Mouse (Mus musculus) neural tube, embryonic 13.5 days (tissue): ENCODE measurements around the gene Birc6. TPM values are rescaled to one million over a fixed set of nuclear protein-coding genes. Genes with fewer than 3 reads are reported as not detected.

Experiments
- ATAC-seq: fragments of 200-750 bp; cut with Nextera tagmentation; 2 replicates; pipeline ENCODE4 v1.8.0; 2017; ENCODE audit warnings: low read depth, mild to moderate bottlenecking, moderate TSS enrichment, moderate library complexity
- H3K27ac ChIP-seq: fragments of 300-500 bp; sonication (generic); replicated peaks from 2 replicates; pipeline ENCODE4 v1.5.1; 2015; ENCODE audit warnings: moderate library complexity, mild to moderate bottlenecking, inconsistent platforms
- H3K27me3 ChIP-seq: fragments of 300-500 bp; sonication (generic); 2 replicates; pipeline ENCODE4 v1.6.1; 2015; ENCODE audit warnings: mild to moderate bottlenecking, inconsistent platforms
- H3K36me3 ChIP-seq: fragments of 300-500 bp; sonication (generic); 2 replicates; pipeline ENCODE4 v1.6.1; 2015; ENCODE audit warnings: mild to moderate bottlenecking, inconsistent platforms
- H3K4me1 ChIP-seq: fragments of 300-500 bp; sonication (generic); replicated peaks from 2 replicates; pipeline ENCODE4 v1.6.1; 2015; ENCODE audit warnings: inconsistent platforms
- H3K4me2 ChIP-seq: fragments of 300-500 bp; sonication (generic); 2 replicates; pipeline ENCODE4 v1.6.1; 2015; ENCODE audit warnings: inconsistent platforms, mild to moderate bottlenecking, moderate library complexity
- H3K4me3 ChIP-seq: fragments of 300-500 bp; sonication (generic); 2 replicates; pipeline ENCODE4 v1.5.1; 2015; ENCODE audit warnings: mild to moderate bottlenecking, inconsistent platforms
- H3K9ac ChIP-seq: fragments of 300-500 bp; sonication (generic); 2 replicates; pipeline ENCODE4 v1.6.1; 2015; ENCODE audit warnings: moderate library complexity, mild to moderate bottlenecking, inconsistent platforms
- H3K9me3 ChIP-seq: fragments of 300-500 bp; sonication (generic); 2 replicates; pipeline ENCODE4 v1.6.1; 2016; ENCODE audit warnings: inconsistent platforms
- WGBS: fragments of 180-500 bp; shearing (Covaris S2); methylation state at CpG from one replicate; pipeline ENCODE4 v1.1.7; 2015; 5-methylcytosine and 5-hydroxymethylcytosine counted together
- polyA plus RNA-seq: library from polyadenylated mRNA; unstranded; fragments of >200 nt; fragmentation: Nextera tagmentation; extraction: Ambion mirVana; gene quantifications from 2 replicates; pipeline ENCODE4 v1.2.1, GENCODE M21; 2015

Gene Birc6
- polyA plus RNA-seq, 1 experiment from 2014 or later, result 99.1 TPM

GRCm38 (mm10) chr17:74577173-74577572, 49.1 kb downstream of the Birc6 start:
- peaks cover 22% of the 10 kb centered on the region for H3K36me3 ChIP-seq
- H3K27me3 ChIP-seq, result no peaks in the 10 kb centered on the region
- 83% methylated on average over 5 of the region's 5 CpGs for WGBS
- H3K4me2 ChIP-seq, result no peak overlapping the region
- no peak for ATAC-seq
- no peak overlapping the region for H3K4me3 ChIP-seq
- H3K9ac ChIP-seq, result no peak overlapping the region
- H3K9me3 ChIP-seq, result no peaks in the 10 kb centered on the region
- no peak overlapping the region for H3K27ac ChIP-seq
- no peaks in the 10 kb centered on the region for H3K4me1 ChIP-seq

- Histone ChIP-seq H3K27me3 (no peaks in the 10 kb centered on the region), H3K27ac (no peak overlapping the region), H3K36me3 (peaks cover 25% of the 10 kb centered on the region), H3K4me3 (no peak overlapping the region), H3K4me1 (no peaks in the 10 kb centered on the region), H3K9ac (no peak overlapping the region), H3K9me3 (no peaks in the 10 kb centered on the region), H3K4me2 (no peak overlapping the region)
- ATAC-seq, result no peak
- WGBS, result 87% methylated on average over 7 of the region's 7 CpGs
These were observed 51.5 kb downstream of the Birc6 start for GRCm38 (mm10) chr17:74579586-74579985.

GRCm38 (mm10) chr17:74580738-74581137, 52.6 kb downstream of the Birc6 start:
- H3K4me1 ChIP-seq, result no peaks in the 10 kb centered on the region
- H3K4me2 ChIP-seq, result no peak overlapping the region
- H3K4me3 ChIP-seq, result no peak overlapping the region
- no peak overlapping the region for H3K9ac ChIP-seq
- no peak overlapping the region for H3K27ac ChIP-seq
- no peak for ATAC-seq
- WGBS, result 89% methylated on average over 1 of the region's 1 CpGs
- peaks cover 25% of the 10 kb centered on the region for H3K36me3 ChIP-seq
- no peaks in the 10 kb centered on the region for H3K9me3 ChIP-seq
- H3K27me3 ChIP-seq, result no peaks in the 10 kb centered on the region

- no peak overlapping the region for H3K27ac ChIP-seq
- H3K9ac ChIP-seq, result no peak overlapping the region
- no peak overlapping the region for H3K4me3 ChIP-seq
- H3K36me3 ChIP-seq, result peaks cover 15% of the 10 kb centered on the region
- no peaks in the 10 kb centered on the region for H3K9me3 ChIP-seq
- no peaks in the 10 kb centered on the region for H3K4me1 ChIP-seq
- ATAC-seq, result 0 out of 2 replicates have a peak, but pooled peaks have one; percentile 19
- 85% methylated on average over 3 of the region's 3 CpGs for WGBS
- no peaks in the 10 kb centered on the region for H3K27me3 ChIP-seq
- no peak overlapping the region for H3K4me2 ChIP-seq
These were observed 58.7 kb downstream of the Birc6 start for GRCm38 (mm10) chr17:74586768-74587167.

GRCm38 (mm10) chr17:74598908-74599307, 70.8 kb downstream of the Birc6 start:
- Histone ChIP-seq H3K9ac (no peak overlapping the region), H3K27me3 (no peaks in the 10 kb centered on the region), H3K4me3 (no peak overlapping the region), H3K9me3 (no peaks in the 10 kb centered on the region), H3K36me3 (peaks cover 64% of the 10 kb centered on the region), H3K4me2 (no peak overlapping the region), H3K4me1 (no peaks in the 10 kb centered on the region), H3K27ac (no peak overlapping the region)
- no peak for ATAC-seq
- 95% methylated on average over 9 of the region's 9 CpGs for WGBS

DNA sequence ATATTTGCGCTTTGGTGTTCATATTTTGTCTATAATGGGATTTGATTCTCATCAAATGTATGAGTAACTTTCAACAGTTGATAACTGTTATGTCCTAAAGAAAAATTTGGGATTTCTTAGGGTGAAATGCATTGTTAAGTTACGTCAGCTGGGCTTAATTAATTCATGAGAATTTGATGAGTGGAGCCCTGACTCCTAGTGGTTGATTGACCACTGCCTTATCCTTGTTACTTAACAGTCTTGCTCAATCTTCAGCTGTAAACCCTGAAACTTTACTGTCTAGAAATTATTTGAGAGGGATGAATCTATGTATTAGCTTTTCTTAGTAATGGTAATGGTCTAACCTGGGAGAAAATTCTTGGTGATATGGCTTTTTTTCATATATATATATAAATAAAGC, 71.3 kb downstream of the Birc6 start:
- no peaks in the 10 kb centered on the region for H3K4me1 ChIP-seq
- no peaks in the 10 kb centered on the region for H3K27me3 ChIP-seq
- H3K4me2 ChIP-seq, result no peak overlapping the region
- H3K36me3 ChIP-seq, result peaks cover 63% of the 10 kb centered on the region
- no peak overlapping the region for H3K4me3 ChIP-seq
- ATAC-seq, result no peak
- no peak overlapping the region for H3K27ac ChIP-seq
- no peaks in the 10 kb centered on the region for H3K9me3 ChIP-seq
- no peak overlapping the region for H3K9ac ChIP-seq
- 93% methylated on average over 2 of the region's 2 CpGs for WGBS

GRCm38 (mm10) chr17:74601201-74601600, 73.1 kb downstream of the Birc6 start:
- ATAC-seq, result no peak
- H3K27ac ChIP-seq, result no peak overlapping the region
- WGBS, result 67% methylated on average over 1 of the region's 1 CpGs
- no peak overlapping the region for H3K4me2 ChIP-seq
- H3K36me3 ChIP-seq, result peaks cover 62% of the 10 kb centered on the region
- no peaks in the 10 kb centered on the region for H3K9me3 ChIP-seq
- H3K9ac ChIP-seq, result no peak overlapping the region
- H3K4me3 ChIP-seq, result no peak overlapping the region
- H3K4me1 ChIP-seq, result no peaks in the 10 kb centered on the region
- no peaks in the 10 kb centered on the region for H3K27me3 ChIP-seq

DNA sequence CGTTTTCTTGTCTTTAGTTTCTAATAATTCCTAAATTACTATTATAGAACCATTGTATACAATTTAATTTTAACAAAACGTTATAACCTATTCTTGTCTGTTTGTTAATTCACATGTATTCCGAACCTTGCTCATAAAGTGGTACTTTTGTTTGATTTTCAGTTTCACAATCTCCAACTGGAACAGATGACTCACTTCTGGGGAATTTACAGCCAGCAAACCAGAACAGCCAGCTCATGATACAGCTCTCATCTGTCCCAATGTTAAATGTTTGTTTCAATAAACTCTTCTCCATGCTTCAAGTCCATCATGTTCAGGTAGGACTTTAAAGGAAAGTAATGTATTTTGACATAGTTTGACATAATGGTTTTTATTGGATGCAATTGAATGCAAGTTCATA, 102.7 kb downstream of the Birc6 start:
- Histone ChIP-seq H3K9ac (no peak overlapping the region), H3K4me2 (no peak overlapping the region), H3K27me3 (no peaks in the 10 kb centered on the region), H3K9me3 (no peaks in the 10 kb centered on the region), H3K4me3 (no peak overlapping the region), H3K4me1 (no peaks in the 10 kb centered on the region), H3K27ac (no peak overlapping the region), H3K36me3 (peaks cover 63% of the 10 kb centered on the region)
- no peak for ATAC-seq
- whole genome bisulfite sequencing, result 96% methylated on average over 3 of the region's 3 CpGs

DNA sequence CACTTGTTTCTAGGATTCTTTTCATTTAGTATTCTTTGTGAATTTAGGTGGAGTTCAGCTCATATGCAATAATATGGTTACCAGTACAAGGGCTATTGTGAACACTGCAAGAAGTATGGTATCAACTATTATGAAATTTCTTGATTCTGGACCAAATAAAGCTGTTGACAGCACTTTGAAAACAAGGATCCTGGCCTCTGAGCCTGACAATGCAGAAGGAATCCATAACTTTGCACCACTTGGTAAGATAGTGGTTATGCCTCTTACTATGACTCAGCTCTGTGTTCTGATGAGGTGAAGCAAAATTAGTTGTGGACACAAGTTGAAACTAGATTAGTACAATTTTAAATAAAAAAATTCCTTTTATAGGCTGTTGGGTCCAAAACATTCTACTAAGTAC, 114.3 kb downstream of the Birc6 start:
- H3K27me3 ChIP-seq, result no peaks in the 10 kb centered on the region
- no peak overlapping the region for H3K27ac ChIP-seq
- no peak overlapping the region for H3K4me2 ChIP-seq
- no peak for ATAC-seq
- H3K36me3 ChIP-seq, result peaks cover 76% of the 10 kb centered on the region
- no peak overlapping the region for H3K4me3 ChIP-seq
- no peaks in the 10 kb centered on the region for H3K4me1 ChIP-seq
- no peak overlapping the region for H3K9ac ChIP-seq
- no peaks in the 10 kb centered on the region for H3K9me3 ChIP-seq

DNA sequence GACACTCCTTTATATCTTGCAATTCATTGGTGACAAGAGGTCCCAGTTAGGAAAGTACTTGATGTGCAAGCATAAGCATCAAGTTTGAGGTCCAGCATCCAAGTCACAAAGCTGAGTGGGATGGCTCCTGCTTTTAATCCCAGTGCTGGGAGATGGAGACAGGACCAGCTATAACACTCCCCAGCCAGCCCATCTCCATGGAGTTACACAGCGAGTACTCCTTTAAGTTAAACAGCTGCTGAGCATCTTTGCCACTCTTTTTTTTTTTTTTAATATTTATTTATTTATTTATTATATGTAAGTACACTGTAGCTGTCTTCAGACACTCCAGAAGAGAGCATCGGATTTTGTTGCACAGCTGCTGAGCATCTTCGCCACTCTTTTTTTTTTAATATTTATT, 130.3 kb downstream of the Birc6 start:
- Histone ChIP-seq H3K36me3 (peaks cover 67% of the 10 kb centered on the region), H3K9me3 (no peaks in the 10 kb centered on the region), H3K27me3 (no peaks in the 10 kb centered on the region), H3K4me1 (no peaks in the 10 kb centered on the region), H3K4me2 (no peak overlapping the region), H3K9ac (no peak overlapping the region), H3K27ac (no peak overlapping the region), H3K4me3 (no peak overlapping the region)
- no peak for ATAC-seq
- 98% methylated on average over 3 of the region's 3 CpGs for WGBS

GRCm38 (mm10) chr17:74668010-74668409, 139.9 kb downstream of the Birc6 start:
- Histone ChIP-seq H3K36me3 (peaks cover 74% of the 10 kb centered on the region), H3K4me2 (no peak overlapping the region), H3K27ac (no peak overlapping the region), H3K4me3 (no peak overlapping the region), H3K9ac (no peak overlapping the region), H3K9me3 (no peaks in the 10 kb centered on the region), H3K4me1 (no peaks in the 10 kb centered on the region), H3K27me3 (no peaks in the 10 kb centered on the region)
- ATAC-seq, result no peak
- WGBS, result no CpG with 5 or more reads among the region's 1 CpGs

DNA sequence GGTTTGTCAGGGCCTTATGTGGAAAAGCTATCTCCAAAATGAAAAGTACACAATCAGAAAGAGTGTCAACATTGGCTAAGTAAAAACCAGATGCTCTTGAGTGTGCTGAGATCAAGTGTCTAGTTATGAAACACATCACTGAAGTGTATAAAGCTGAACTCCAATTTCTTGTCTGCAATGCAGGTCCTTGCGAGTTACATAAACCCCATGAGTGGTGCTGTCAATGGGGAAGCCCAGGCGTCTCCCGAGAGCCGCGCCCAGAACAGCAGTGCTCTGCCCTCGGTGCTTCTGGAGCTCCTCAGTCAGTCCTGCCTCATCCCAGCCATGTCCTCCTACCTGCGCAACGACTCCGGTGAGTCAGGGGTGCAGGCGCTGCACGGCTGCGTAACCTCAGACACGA, 141.9 kb downstream of the Birc6 start:
- H3K4me3 ChIP-seq, result no peak overlapping the region
- 94% methylated on average over 13 of the region's 13 CpGs for WGBS
- peaks cover 63% of the 10 kb centered on the region for H3K36me3 ChIP-seq
- no peaks in the 10 kb centered on the region for H3K4me1 ChIP-seq
- no peak overlapping the region for H3K27ac ChIP-seq
- H3K9me3 ChIP-seq, result no peaks in the 10 kb centered on the region
- H3K9ac ChIP-seq, result no peak overlapping the region
- no peaks in the 10 kb centered on the region for H3K27me3 ChIP-seq
- ATAC-seq, result no peak
- no peak overlapping the region for H3K4me2 ChIP-seq

GRCm38 (mm10) chr17:74672446-74672845, 144.4 kb downstream of the Birc6 start:
- no peak for ATAC-seq
- H3K9ac ChIP-seq, result no peak overlapping the region

More at GRCm38 (mm10) chr17:74672446-74672845, 144.4 kb downstream of the Birc6 start:
- Histone ChIP-seq H3K4me1 (no peaks in the 10 kb centered on the region), H3K4me2 (no peak overlapping the region), H3K4me3 (no peak overlapping the region), H3K9me3 (no peaks in the 10 kb centered on the region), H3K27ac (no peak overlapping the region), H3K27me3 (no peaks in the 10 kb centered on the region), H3K36me3 (peaks cover 60% of the 10 kb centered on the region)
- WGBS, result 82% methylated on average over 4 of the region's 4 CpGs
